ENCODE assay signal across 8 mouse cellular contexts in genomic region chr6:115774501-115774921, GRCm38 (mm10). TPM values are rescaled to one million over a fixed set of nuclear protein-coding genes. Genes with fewer than 3 reads are reported as not detected.
DNase-seq lines count a peak whose midpoint lies in the region; ATAC-seq and TF ChIP-seq lines count a peak whose summit lies in the region.

TSS of gene Cand2 (plus strand) at chr6:115774538.

- TF ChIP-seq POLR2A in small intestine, adult 2 months (IDR thresholded peaks at IDR 0.05; ENCODE audit: low read depth, low read length), result no peak

- H3K9me3 ChIP-seq in G1E (replicated peaks), result no peaks in the 10 kb centered on the region; the same call in 1 of the 2 replicates

- peaks cover 31% of the 10 kb centered on the region for H3K4me1 ChIP-seq in G1E (ENCODE audit: insufficient read depth, low read depth, low read length)
- peaks cover 7% of the 10 kb centered on the region for H3K4me1 ChIP-seq in small intestine, adult 2 months (ENCODE audit: control insufficient read depth, insufficient read depth, insufficient read length, low read length)

- 8% methylated on average over 24 of the region's 28 CpGs for WGBS in small intestine, adult 2 months

- TF ChIP-seq CTCF in G1E (IDR thresholded peaks at IDR 0.05; ENCODE audit: low read depth, low read length), result no peak
- no peak for TF ChIP-seq CTCF in small intestine, adult 2 months (IDR thresholded peaks at IDR 0.05; ENCODE audit: extremely low read depth, insufficient read length, insufficient replicate concordance, low read depth, low read length)

- intact Hi-C loops in gastrocnemius, postnatal 14 days (cut with DNase I; ENCODE audit: low total_unique reads), result loop anchor here (5.0 kb wide), 1 partner anchor 47 kb away; no protein-coding TSS in a partner anchor

- 0 out of 2 replicates have a peak, but pooled peaks have one; percentile 10 for ATAC-seq in G1E (ENCODE audit: extremely low read depth, insufficient number of reproducible peaks, low FRiP score, poor library complexity, severe bottlenecking)
- peak; percentile 63 for ATAC-seq in inflammation-experienced regulatory T-cells, adult 6 months

- peaks cover 13% of the 10 kb centered on the region for H3K36me3 ChIP-seq in G1E (replicated peaks)
- H3K36me3 ChIP-seq in small intestine, adult 2 months (ENCODE audit: control insufficient read depth, insufficient read depth, low read length), result no peaks in the 10 kb centered on the region

- H3K27me3 ChIP-seq in G1E (ENCODE audit: insufficient read depth, low read length), result no peaks in the 10 kb centered on the region
- no peaks in the 10 kb centered on the region for H3K27me3 ChIP-seq in small intestine, adult 2 months (ENCODE audit: control insufficient read depth, insufficient read depth, low read length)

- DNase-seq in CD4-positive helper T cell, adult 2 months (ENCODE audit: low read depth, low spot score), result peak; percentile 76
- DNase-seq in G1E (ENCODE audit: low spot score), result peak; percentile 78
- peak; percentile 58 to 79 for DNase-seq in cerebellum, postnatal 14 days
- peak; percentile 69 for DNase-seq in gastrocnemius, postnatal 14 days
- DNase-seq in lung, postnatal 14 days, result peak; percentile 40
- no peak for DNase-seq in urinary bladder, adult 18-20 months (ENCODE audit: low spot score in 2 of 2)

- no peak within 1 kb of the TSS for H3K27ac ChIP-seq in small intestine, adult 2 months (ENCODE audit: insufficient read depth, low read depth, low read length)

- peak within 1 kb of the TSS; percentile 78 for H3K4me3 ChIP-seq in G1E (ENCODE audit: low read depth, low read length)
- peak within 1 kb of the TSS; percentile 64 for H3K4me3 ChIP-seq in small intestine, adult 2 months (ENCODE audit: low read depth, low read length)

RNA-seq across cellular contexts. Expression of gene Cand2, which starts in this region (rescaled TPM):
- total RNA-seq in G1E (2014; fragmentation: Nextera tagmentation) (6.5 and 7.1 TPM in 2 replicates), G1E (2017) (1.6 and 1.8 TPM in 2 replicates)
- polyA plus RNA-seq in G1E (2012), result 6.1 and 7.1 TPM in 2 replicates
- 10 to 100 TPM; 68.1 to 86.4 TPM for total RNA-seq in gastrocnemius, postnatal 14 days (2021)
- polyA plus RNA-seq in inflammation-experienced regulatory T-cells, adult 6 months (2017; shearing (Covaris generic)), result 1 to 10 TPM; 2.3 to 4.8 (median 3.7) TPM
- 2.1 and 3.4 TPM in 2 replicates for polyA plus RNA-seq in small intestine, adult 2 months (2012; rRNA removed)

Comparison
In these comparisons a context has a peak if more than half of its experiments do, and no peak if none do; other contexts are left out.
1. RNA of gene Cand2 (total RNA-seq): 68.1 to 86.4 TPM in gastrocnemius, postnatal 14 days; 1.6 to 7.1 TPM in G1E; every median in the first group is over 4 times any median in the second.
2. DNase-seq: peak in CD4-positive helper T cell, adult 2 months (single experiment), G1E (single experiment), cerebellum, postnatal 14 days (2 of 2), gastrocnemius, postnatal 14 days (single experiment) and lung, postnatal 14 days (single experiment); none in urinary bladder, adult 18-20 months (0 of 2).